Mouse (Mus musculus) MEL (cell line): ENCODE measurements around the gene Ofd1. TPM values are rescaled to one million over a fixed set of nuclear protein-coding genes. Genes with fewer than 3 reads are reported as not detected.
A peak's percentile ranks its signal among the peaks of the same experiment; 100 is the strongest.

Experiments used
- DNase-seq: peaks from one replicate; pipeline ENCODE4 v3.0.0; 2011; ENCODE audit warnings: low read depth, low spot score
- H3K27ac ChIP-seq: 2 replicates; pipeline ENCODE4 v1.5.1; 2012; ENCODE audit warnings: low read depth, mild to moderate bottlenecking, control low read depth, low read length, moderate library complexity; ENCODE audit not compliant: control insufficient read depth
- H3K27me3 ChIP-seq, 2 experiments: fragments of 150-350 bp in 1 of 2; sonication (generic) in 1 of 2; 2 replicates each; pipeline ENCODE4 v1.6.1; 2012; ENCODE audit warnings: low read length in 2 of 2, mild to moderate bottlenecking in 2 of 2, improper control_type of control experiment in 1 of 2, moderate library complexity in 1 of 2; ENCODE audit not compliant: insufficient read depth in 2 of 2, control insufficient read depth in 1 of 2
- H3K36me3 ChIP-seq, 2 experiments: 2 replicates each; pipeline ENCODE4 v1.6.1; 2012 to 2014; ENCODE audit warnings: low read length in 2 of 2, improper control_type of control experiment in 1 of 2, inconsistent platforms in 1 of 2, mild to moderate bottlenecking in 1 of 2; ENCODE audit not compliant: insufficient read depth in 2 of 2, control insufficient read depth in 1 of 2
- H3K4me1 ChIP-seq, 2 experiments: fragments of 150-350 bp in 1 of 2; sonication (generic) in 1 of 2; 2 replicates each; pipeline ENCODE4 v1.6.1; 2012; ENCODE audit warnings: low read length in 2 of 2, improper control_type of control experiment in 1 of 2, mild to moderate bottlenecking in 1 of 2; ENCODE audit not compliant: insufficient read depth in 2 of 2, control insufficient read depth in 1 of 2
- H3K4me3 ChIP-seq, 2 experiments: fragments of 150-350 bp in 1 of 2; sonication (generic) in 1 of 2; 2 replicates each; pipeline ENCODE4 v1.5.1; 2012; ENCODE audit warnings: low read depth in 2 of 2, low read length in 2 of 2, mild to moderate bottlenecking in 2 of 2, moderate library complexity in 2 of 2, control low read depth in 1 of 2, improper control_type of control experiment in 1 of 2; ENCODE audit not compliant: control insufficient read depth in 1 of 2, insufficient read depth in 1 of 2
- H3K79me2 ChIP-seq: 2 replicates; pipeline ENCODE4 v1.6.1; 2012; ENCODE audit warnings: mild to moderate bottlenecking, low read length, moderate library complexity; ENCODE audit not compliant: control insufficient read depth, poor library complexity, insufficient read depth
- H3K9ac ChIP-seq: 2 replicates; pipeline ENCODE4 v1.6.1; 2012; ENCODE audit warnings: low read depth, mild to moderate bottlenecking, control low read depth, low read length, moderate library complexity; ENCODE audit not compliant: control insufficient read depth, poor library complexity, severe bottlenecking
- H3K9me3 ChIP-seq: fragments of 150-350 bp; sonication (generic); replicated peaks from 2 replicates; pipeline ENCODE4 v1.6.1; 2012; ENCODE audit warnings: mild to moderate bottlenecking, low read length, improper control_type of control experiment, moderate library complexity; ENCODE audit not compliant: insufficient read depth
- BHLHE40 ChIP-seq: IDR thresholded peaks from 2 replicates; pipeline ENCODE4 v1.6.1; 2012; ENCODE audit warnings: low read depth, mild to moderate bottlenecking, inconsistent platforms, low read length, improper control_type of control experiment, borderline replicate concordance
- CTCF ChIP-seq, 3 experiments: IDR thresholded peaks in 2 of 3; conservative IDR thresholded peaks in 1 of 3; 2 replicates each; pipeline ENCODE4 v1.5.1; 2011 to 2012; ENCODE audit warnings: low read length in 3 of 3, low read depth in 2 of 3, mild to moderate bottlenecking in 2 of 3, improper control_type of control experiment in 1 of 3, inconsistent platforms in 1 of 3, mixed read lengths in 1 of 3, moderate library complexity in 1 of 3; ENCODE audit not compliant: control insufficient read depth in 1 of 3, insufficient read depth in 1 of 3, poor library complexity in 1 of 3, severe bottlenecking in 1 of 3
- GATA1 ChIP-seq: IDR thresholded peaks from 2 replicates; pipeline ENCODE4 v1.6.1; 2011; ENCODE audit warnings: low read depth, low read length, improper control_type of control experiment
- JUND ChIP-seq: IDR thresholded peaks from 2 replicates; pipeline ENCODE4 v1.6.1; 2011; ENCODE audit warnings: low read depth, mild to moderate bottlenecking, improper control_type of control experiment, low read length
- MXI1 ChIP-seq: IDR thresholded peaks from 2 replicates; pipeline ENCODE4 v1.6.1; 2011; ENCODE audit warnings: mild to moderate bottlenecking, low read depth, low read length, improper control_type of control experiment
- POLR2A ChIP-seq, 2 experiments: IDR thresholded peaks; 2 replicates each; pipeline ENCODE4 v1.6.1; 2011 to 2012; ENCODE audit warnings: low read length in 2 of 2, mild to moderate bottlenecking in 2 of 2, control low read depth in 1 of 2, improper control_type of control experiment in 1 of 2, low read depth in 1 of 2, moderate library complexity in 1 of 2; ENCODE audit not compliant: control insufficient read depth in 1 of 2, insufficient read depth in 1 of 2, poor library complexity in 1 of 2
- RCOR1 ChIP-seq: IDR thresholded peaks from 2 replicates; pipeline ENCODE4 v1.6.1; 2012; ENCODE audit warnings: low read depth, mild to moderate bottlenecking, inconsistent platforms, low read length, improper control_type of control experiment
- SIN3A ChIP-seq: IDR thresholded peaks from 2 replicates; pipeline ENCODE4 v1.6.1; 2012; ENCODE audit warnings: low read length, improper control_type of control experiment, inconsistent platforms
- SMC3 ChIP-seq: IDR thresholded peaks from 2 replicates; pipeline ENCODE4 v1.6.1; 2011; ENCODE audit warnings: low read depth, low read length, improper control_type of control experiment
- TBP ChIP-seq: IDR thresholded peaks from 2 replicates; pipeline ENCODE4 v1.8.0; 2011; ENCODE audit warnings: low read depth, low read length, improper control_type of control experiment
- UBTF ChIP-seq: IDR thresholded peaks from 2 replicates; pipeline ENCODE4 v1.6.1; 2012; ENCODE audit warnings: low read depth, mild to moderate bottlenecking, inconsistent platforms, low read length, improper control_type of control experiment, moderate library complexity, borderline replicate concordance; ENCODE audit not compliant: insufficient read depth
- USF2 ChIP-seq, 2 experiments: IDR thresholded peaks; 2 replicates each; pipeline ENCODE4 v1.6.1; 2011 to 2012; ENCODE audit warnings: improper control_type of control experiment in 2 of 2, low read length in 2 of 2, borderline replicate concordance in 1 of 2, inconsistent platforms in 1 of 2, low read depth in 1 of 2, mild to moderate bottlenecking in 1 of 2; ENCODE audit not compliant: insufficient read depth in 1 of 2
- ZMIZ1 ChIP-seq: IDR thresholded peaks from 2 replicates; pipeline ENCODE4 v1.6.1; 2012; ENCODE audit warnings: low read depth, mild to moderate bottlenecking, inconsistent platforms, low read length, improper control_type of control experiment, moderate library complexity
- polyA plus RNA-seq, 2 experiments: library from polyadenylated mRNA; stranded (reverse) in 1 of 2; unstranded in 1 of 2; fragments of >175 nt in 1 of 2; fragments of >200 nt in 1 of 2; gene quantifications; 2 replicates each; pipeline versions ENCODE4 v1.2.1 to v1.2.4; 2012; ENCODE audit warnings: low replicate concordance in 2 of 2, low read depth in 1 of 2; ENCODE audit not compliant: insufficient read length in 2 of 2, insufficient read depth in 1 of 2, missing spikeins in 1 of 2
- total RNA-seq: library from RNA; depleted of rRNA; stranded (reverse); fragments of 300-350 nt; gene quantifications from 2 replicates; pipeline ENCODE4 v1.2.3, GENCODE M21; 2012

Gene Ofd1
- total and polyA plus RNA-seq, 3 experiments: 39.1 to 65.0 (median 43.8) TPM

GRCm38 (mm10) chrX:166434812-166435211, 5.7 kb downstream of the Ofd1 start (continued):
- TF ChIP-seq UBTF (no peak), GATA1 (no peak), USF2 (IDR thresholded peaks at IDR 0.05; ENCODE audit: borderline replicate concordance in 1 of 2, insufficient read depth in 1 of 2, low read depth in 1 of 2, low read length in 2 of 2) (no peak)

GRCm38 (mm10) chrX:166416196-166416595, 24.3 kb downstream of the Ofd1 start:
- peaks cover 12 to 48% of the 10 kb centered on the region in 2 experiments for H3K36me3 ChIP-seq
- H3K4me3 ChIP-seq: no peak overlapping the region
- TF ChIP-seq BHLHE40: no peak
- no peak for TF ChIP-seq TBP
- no peak for TF ChIP-seq GATA1
- TF ChIP-seq JUND: no peak
- no peak for TF ChIP-seq RCOR1
- no peak for TF ChIP-seq SMC3
- peak in 2 of 3 experiments; percentile 77 to 89; a peak in 4 of 6 replicates for TF ChIP-seq CTCF (IDR thresholded peaks at IDR 0.05 in 2 of 3, conservative IDR thresholded peaks at IDR 0.05 in 1 of 3; ENCODE audit: control insufficient read depth in 1 of 3, insufficient read depth in 1 of 3, low read depth in 2 of 3, low read length in 3 of 3, poor library complexity in 1 of 3, severe bottlenecking in 1 of 3)
- TF ChIP-seq SIN3A: no peak
- TF ChIP-seq, all 39 proteins: peak for 1
- DNase-seq: peak; percentile 87
- H3K9me3 ChIP-seq: no peaks in the 10 kb centered on the region
- peaks cover 4% of the 10 kb centered on the region; the same call in 1 of the 2 replicates for H3K79me2 ChIP-seq
- H3K9ac ChIP-seq: no peak overlapping the region
- H3K4me1 ChIP-seq: no peaks in the 10 kb centered on the region
- no peaks in the 10 kb centered on the region for H3K27me3 ChIP-seq
- no peak overlapping the region for H3K27ac ChIP-seq

GRCm38 (mm10) chrX:166407865-166408264, 32.6 kb downstream of the Ofd1 start:
- Histone ChIP-seq H3K27me3 (no peaks in the 10 kb centered on the region), H3K4me3 (no peak overlapping the region), H3K9ac (no peak overlapping the region), H3K79me2 (no peaks in the 10 kb centered on the region; the same call in none of the 2 replicates), H3K4me1 (no peaks in the 10 kb centered on the region), H3K27ac (no peak overlapping the region), H3K36me3 (peaks cover 18 to 88% of the 10 kb centered on the region in 2 experiments), H3K9me3 (no peaks in the 10 kb centered on the region)
- DNase-seq: no peak
- TF ChIP-seq POLR2A (IDR thresholded peaks at IDR 0.05; ENCODE audit: control insufficient read depth in 1 of 2, insufficient read depth in 1 of 2, low read depth in 1 of 2, low read length in 2 of 2, poor library complexity in 1 of 2): no peak
- no peak for TF ChIP-seq BHLHE40
- no peak for TF ChIP-seq SMC3
- TF ChIP-seq MXI1: no peak
- no peak for TF ChIP-seq RCOR1
- TF ChIP-seq ZMIZ1: no peak
- TF ChIP-seq USF2 (IDR thresholded peaks at IDR 0.05; ENCODE audit: borderline replicate concordance in 1 of 2, insufficient read depth in 1 of 2, low read depth in 1 of 2, low read length in 2 of 2): no peak
